Mouse (Mus musculus): ENCODE results near the gene Atp6v1g2. TPM values are rescaled to one million over a fixed set of nuclear protein-coding genes. Genes with fewer than 3 reads are reported as not detected.

Gene Atp6v1g2
- 3.7 TPM for polyA plus RNA-seq (2021)

GRCm38 (mm10) chr17:35233114-35233980, at the start of gene Atp6v1g2:
TSS of gene Atp6v1g2 (plus strand) at chr17:35233660.
- ChIA-PET CTCF (interaction anchor here (0.7 to 20.7 kb wide), 11 partner anchors 8 to 73 kb away, joined by 3 to 239 read pairs (median 4); partner anchors contain the start of genes Aif1 and Ddx39b), POLR2A (interaction anchor here (1.0 to 1.4 kb wide), 3 partner anchors 9 to 67 kb away, joined by 4 to 7 read pairs (median 5); no protein-coding TSS in a partner anchor)
- no peaks in the 10 kb centered on the region for H3K27me3 ChIP-seq
- ATAC-seq (no peak), DNase-seq (ENCODE audit: low read depth, low spot score) (no peak)
- TF ChIP-seq CTCF (IDR thresholded peaks at IDR 0.05): no peak
- in situ Hi-C loops (cut with MboI; ENCODE audit: low pct_unique_long_range_greater_than_20kb): loop anchor here (5.0 to 10.0 kb wide), 2 partner anchors 66 to 219 kb away; partner anchors contain the start of gene Vwa7

GRCm38 (mm10) chr17:35185639-35186611, 47.5 kb upstream of the Atp6v1g2 start:
- ATAC-seq (no peak), DNase-seq (ENCODE audit: low read depth, low spot score) (no peak)
- in situ Hi-C loops (cut with MboI; ENCODE audit: low pct_unique_long_range_greater_than_20kb): no loop called here
- ChIA-PET POLR2A (no interaction called here), CTCF (interaction anchor here (1.2 to 3.9 kb wide), 3 partner anchors 9 to 19 kb away, joined by 3 to 13 read pairs (median 12); no protein-coding TSS in a partner anchor)
- TF ChIP-seq CTCF (IDR thresholded peaks at IDR 0.05): no peak
- H3K27me3 ChIP-seq: no peaks in the 10 kb centered on the region

- no peak for TF ChIP-seq CTCF (IDR thresholded peaks at IDR 0.05)
- ChIA-PET CTCF (interaction anchor here (1.0 kb wide), 1 partner anchor 42 kb away, joined by 3 read pairs; no protein-coding TSS in a partner anchor), POLR2A (no interaction called here)
- DNase-seq (ENCODE audit: low read depth, low spot score) (no peak), ATAC-seq (no peak)
- in situ Hi-C loops (cut with MboI; ENCODE audit: low pct_unique_long_range_greater_than_20kb): no loop called here
- H3K27me3 ChIP-seq: no peaks in the 10 kb centered on the region
Measured at GRCm38 (mm10) chr17:35186681-35187080, 46.8 kb upstream of the Atp6v1g2 start.

- DNase-seq (ENCODE audit: low read depth, low spot score): no peak
- CTCF ChIA-PET: interaction anchor here (1.0 kb wide), 1 partner anchor 41 kb away, joined by 3 read pairs; no protein-coding TSS in a partner anchor
- POLR2A ChIA-PET: interaction anchor here (1.0 kb wide), 1 partner anchor 44 kb away, joined by 3 read pairs; no protein-coding TSS in a partner anchor
- no peak for TF ChIP-seq CTCF (IDR thresholded peaks at IDR 0.05)
- in situ Hi-C loops (cut with MboI; ENCODE audit: low pct_unique_long_range_greater_than_20kb): no loop called here
- H3K27me3 ChIP-seq: no peaks in the 10 kb centered on the region
- ATAC-seq: no peak
Measured at GRCm38 (mm10) chr17:35187345-35187744, 46.1 kb upstream of the Atp6v1g2 start.

- in situ Hi-C loops (cut with MboI; ENCODE audit: low pct_unique_long_range_greater_than_20kb): no loop called here
Measured at GRCm38 (mm10) chr17:35187959-35188610, 45.4 kb upstream of the Atp6v1g2 start, which contains the start of gene Lst1. TSS of gene Lst1 (minus strand) at chr17:35188439.

GRCm38 (mm10) chr17:35189186-35189585, 44.3 kb upstream of the Atp6v1g2 start:
- ATAC-seq (no peak), DNase-seq (ENCODE audit: low read depth, low spot score) (no peak)
- TF ChIP-seq CTCF (IDR thresholded peaks at IDR 0.05): no peak
- in situ Hi-C loops (cut with MboI; ENCODE audit: low pct_unique_long_range_greater_than_20kb): no loop called here
- CTCF ChIA-PET: interaction anchor here (1.0 kb wide), 1 partner anchor 14 kb away, joined by 3 read pairs; no protein-coding TSS in a partner anchor
- H3K27me3 ChIP-seq: no peaks in the 10 kb centered on the region
- POLR2A ChIA-PET: interaction anchor here (0.9 kb wide), 1 partner anchor 338 kb away, joined by 3 read pairs; no protein-coding TSS in a partner anchor

More at GRCm38 (mm10) chr17:35187959-35188610, 45.4 kb upstream of the Atp6v1g2 start, which contains the start of gene Lst1:
- no peak for ATAC-seq
- H3K27me3 ChIP-seq: no peaks in the 10 kb centered on the region
- no peak for DNase-seq (ENCODE audit: low read depth, low spot score)
- no peak for TF ChIP-seq CTCF (IDR thresholded peaks at IDR 0.05)
- ChIA-PET POLR2A (interaction anchor here (1.0 kb wide), 1 partner anchor 43 kb away, joined by 3 read pairs; no protein-coding TSS in a partner anchor), CTCF (no interaction called here)

GRCm38 (mm10) chr17:35190096-35190495, 43.4 kb upstream of the Atp6v1g2 start:
- no peak for TF ChIP-seq CTCF (IDR thresholded peaks at IDR 0.05)
- ChIA-PET CTCF (interaction anchor here (1.0 to 1.4 kb wide), 3 partner anchors 11 to 15 kb away, joined by 3 read pairs; partner anchors contain the start of gene Tnf), POLR2A (interaction anchor here (0.9 kb wide), 1 partner anchor 339 kb away, joined by 3 read pairs; no protein-coding TSS in a partner anchor)
- no peak for DNase-seq (ENCODE audit: low read depth, low spot score)
- in situ Hi-C loops (cut with MboI; ENCODE audit: low pct_unique_long_range_greater_than_20kb): no loop called here
- H3K27me3 ChIP-seq: no peaks in the 10 kb centered on the region
- ATAC-seq: no peak

- CTCF ChIA-PET: no interaction called here
- DNase-seq (ENCODE audit: low read depth, low spot score) (no peak), ATAC-seq (no peak)
- H3K27me3 ChIP-seq: no peaks in the 10 kb centered on the region
- POLR2A ChIA-PET: interaction anchor here (0.7 kb wide), 1 partner anchor 16 kb away, joined by 4 read pairs; the partner anchor contains the start of gene Aif1
- no peak for TF ChIP-seq CTCF (IDR thresholded peaks at IDR 0.05)
- in situ Hi-C loops (cut with MboI; ENCODE audit: low pct_unique_long_range_greater_than_20kb): no loop called here
Measured at GRCm38 (mm10) chr17:35191723-35192122, 41.7 kb upstream of the Atp6v1g2 start.

GRCm38 (mm10) chr17:35192924-35193323, 40.5 kb upstream of the Atp6v1g2 start:
- in situ Hi-C loops (cut with MboI; ENCODE audit: low pct_unique_long_range_greater_than_20kb): no loop called here
- DNase-seq (ENCODE audit: low read depth, low spot score) (no peak), ATAC-seq (no peak)
- POLR2A ChIA-PET: no interaction called here
- no peak for TF ChIP-seq CTCF (IDR thresholded peaks at IDR 0.05)
- no peaks in the 10 kb centered on the region for H3K27me3 ChIP-seq
- CTCF ChIA-PET: interaction anchor here (0.9 kb wide), 1 partner anchor 14 kb away, joined by 3 read pairs; no protein-coding TSS in a partner anchor

Measured in Patski (cell line).